Mouse (Mus musculus): ENCODE measurements around the gene Sntb2. TPM values are rescaled to one million over a fixed set of nuclear protein-coding genes. Genes with fewer than 3 reads are reported as not detected.

Gene Sntb2
- polyA plus RNA-seq, 1 experiment from 2014 or later: 6.3 TPM

DNA sequence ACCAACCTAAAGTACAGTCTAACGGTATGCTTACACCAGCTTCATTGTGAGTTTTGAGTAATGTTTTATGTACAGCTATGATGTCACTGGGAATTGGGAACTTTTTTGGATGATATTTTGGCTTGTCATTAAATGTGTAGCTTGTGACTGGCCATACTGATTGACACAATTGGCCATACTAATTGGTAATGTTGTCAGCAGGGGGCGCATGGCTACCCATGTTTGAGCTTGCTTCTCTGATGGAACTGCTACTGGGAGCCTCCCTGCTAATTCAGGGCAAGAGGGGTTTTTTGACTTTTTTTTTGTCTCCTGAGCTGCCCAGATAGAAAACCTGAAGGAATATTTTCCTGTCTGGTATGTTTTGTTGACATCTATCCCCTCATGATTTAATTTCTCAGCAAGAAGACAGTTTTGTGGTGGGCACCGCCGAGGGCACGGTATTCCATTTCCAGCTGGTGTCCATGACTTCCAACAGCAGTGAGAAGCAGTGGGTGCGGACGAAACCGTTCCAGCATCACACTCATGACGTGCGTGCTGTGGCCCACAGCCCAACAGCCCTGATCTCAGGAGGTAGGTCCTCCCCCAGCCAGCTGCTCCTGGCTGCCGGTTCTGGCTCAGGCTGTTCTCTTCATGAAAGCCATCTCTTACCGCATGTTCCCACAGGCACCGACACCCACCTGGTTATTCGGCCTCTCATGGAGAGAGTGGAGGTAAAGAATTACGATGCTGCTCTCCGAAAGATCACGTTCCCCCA, 29.6 kb upstream of the Sntb2 start:
- no peak for ATAC-seq (ENCODE audit: insufficient read depth, low FRiP score, low TSS enrichment)
- WGBS: 94% methylated on average over 17 of the region's 17 CpGs
- Histone ChIP-seq H3K4me3 (ENCODE audit: low read depth, low read length) (no peak overlapping the region), H3K4me1 (ENCODE audit: control insufficient read depth, insufficient read depth, low read length) (no peaks in the 10 kb centered on the region), H3K9ac (ENCODE audit: low read length) (no peak overlapping the region), H3K36me3 (ENCODE audit: control insufficient read depth, insufficient read depth, low read length) (peaks cover 19% of the 10 kb centered on the region), H3K27me3 (ENCODE audit: control insufficient read depth, insufficient read depth, low read length) (no peaks in the 10 kb centered on the region), H3K9me3 (ENCODE audit: control insufficient read depth, low read length) (no peaks in the 10 kb centered on the region), H3K27ac (ENCODE audit: low read depth, low read length) (no peak overlapping the region), H3K4me2 (ENCODE audit: low read depth) (no peak overlapping the region)
- peak; percentile 45 for DNase-seq (ENCODE audit: low spot score)

DNA sequence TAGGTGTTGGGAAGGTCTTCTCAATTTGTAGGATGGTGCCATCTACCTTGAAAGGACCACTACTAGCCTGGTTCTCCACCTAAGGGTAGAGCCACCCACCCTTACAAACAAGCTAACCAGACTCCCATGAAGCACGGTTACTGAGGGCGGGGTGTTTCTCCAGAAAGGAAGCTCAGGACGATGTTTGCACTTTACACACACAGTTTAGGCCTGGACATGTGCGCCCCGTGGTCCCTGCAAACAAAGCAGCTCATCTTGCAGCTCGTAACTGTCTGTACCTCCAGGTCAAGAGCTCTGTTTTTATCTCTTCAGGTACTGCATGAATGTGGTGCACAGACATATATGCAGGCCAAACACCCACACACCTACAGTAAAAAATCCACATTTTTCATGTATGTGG, 28.9 kb upstream of the Sntb2 start:
- Histone ChIP-seq H3K9me3 (ENCODE audit: control insufficient read depth, low read length) (no peaks in the 10 kb centered on the region), H3K9ac (ENCODE audit: low read length) (no peak overlapping the region), H3K27ac (ENCODE audit: low read depth, low read length) (no peak overlapping the region), H3K4me2 (ENCODE audit: low read depth) (no peak overlapping the region), H3K4me1 (ENCODE audit: control insufficient read depth, insufficient read depth, low read length) (no peaks in the 10 kb centered on the region), H3K27me3 (ENCODE audit: control insufficient read depth, insufficient read depth, low read length) (no peaks in the 10 kb centered on the region), H3K36me3 (ENCODE audit: control insufficient read depth, insufficient read depth, low read length) (peaks cover 21% of the 10 kb centered on the region), H3K4me3 (ENCODE audit: low read depth, low read length) (no peak overlapping the region)
- DNase-seq (ENCODE audit: low spot score) (no peak), ATAC-seq (ENCODE audit: insufficient read depth, low FRiP score, low TSS enrichment) (no peak)
- 90% methylated on average over 6 of the region's 6 CpGs for WGBS

DNA sequence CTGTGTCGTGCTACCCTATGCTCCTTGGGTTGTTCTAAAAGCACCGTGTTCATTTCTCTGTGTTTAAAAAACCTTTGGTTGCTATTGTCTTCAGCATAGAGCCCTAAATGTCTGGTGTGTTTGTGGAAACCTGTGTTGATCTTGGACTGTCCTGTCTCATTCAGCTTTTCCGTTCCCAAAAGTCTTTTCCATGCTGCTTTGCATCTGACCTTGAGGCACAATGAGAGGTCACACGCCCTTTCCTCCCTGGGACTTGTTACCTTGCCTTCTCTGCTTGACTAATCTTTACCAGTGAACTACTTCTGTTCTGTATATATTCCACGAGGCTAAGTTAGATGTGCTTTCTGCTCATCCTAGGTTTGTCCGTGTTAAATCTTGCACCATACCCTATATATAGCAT, 28.1 kb upstream of the Sntb2 start:
- Histone ChIP-seq H3K4me3 (ENCODE audit: low read depth, low read length) (no peak overlapping the region), H3K9me3 (ENCODE audit: control insufficient read depth, low read length) (no peaks in the 10 kb centered on the region), H3K27me3 (ENCODE audit: control insufficient read depth, insufficient read depth, low read length) (no peaks in the 10 kb centered on the region), H3K4me1 (ENCODE audit: control insufficient read depth, insufficient read depth, low read length) (no peaks in the 10 kb centered on the region), H3K27ac (ENCODE audit: low read depth, low read length) (no peak overlapping the region), H3K9ac (ENCODE audit: low read length) (no peak overlapping the region), H3K4me2 (ENCODE audit: low read depth) (no peak overlapping the region), H3K36me3 (ENCODE audit: control insufficient read depth, insufficient read depth, low read length) (peaks cover 23% of the 10 kb centered on the region)
- WGBS: 90% methylated on average over 6 of the region's 6 CpGs
- ATAC-seq (ENCODE audit: insufficient read depth, low FRiP score, low TSS enrichment) (no peak), DNase-seq (ENCODE audit: low spot score) (no peak)

DNA sequence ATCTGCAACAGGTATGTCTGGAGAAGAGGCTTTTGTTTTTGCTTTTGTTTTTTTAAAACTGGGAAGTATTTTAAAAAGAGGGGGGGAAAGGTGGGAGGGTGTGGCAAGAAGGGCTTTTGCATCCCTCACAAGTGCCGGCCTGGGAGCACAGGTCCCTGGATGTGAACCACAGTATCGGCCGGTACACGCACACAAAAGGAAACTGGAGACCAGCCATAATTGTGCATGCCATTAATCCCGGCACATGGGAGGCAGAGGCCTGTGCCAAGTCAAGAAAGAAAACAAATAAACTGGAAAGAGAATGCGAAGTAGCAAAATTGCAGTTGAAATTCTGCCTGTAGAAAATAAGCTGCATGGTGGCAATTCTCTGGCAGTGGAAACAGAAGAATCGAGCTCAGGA, 27.3 kb upstream of the Sntb2 start:
- 94% methylated on average over 7 of the region's 7 CpGs for WGBS
- Histone ChIP-seq H3K4me1 (ENCODE audit: control insufficient read depth, insufficient read depth, low read length) (no peaks in the 10 kb centered on the region), H3K9me3 (ENCODE audit: control insufficient read depth, low read length) (no peaks in the 10 kb centered on the region), H3K9ac (ENCODE audit: low read length) (no peak overlapping the region), H3K36me3 (ENCODE audit: control insufficient read depth, insufficient read depth, low read length) (peaks cover 22% of the 10 kb centered on the region), H3K4me3 (ENCODE audit: low read depth, low read length) (no peak overlapping the region), H3K4me2 (ENCODE audit: low read depth) (no peak overlapping the region), H3K27me3 (ENCODE audit: control insufficient read depth, insufficient read depth, low read length) (no peaks in the 10 kb centered on the region), H3K27ac (ENCODE audit: low read depth, low read length) (no peak overlapping the region)
- DNase-seq (ENCODE audit: low spot score) (no peak), ATAC-seq (ENCODE audit: insufficient read depth, low FRiP score, low TSS enrichment) (no peak)

DNA sequence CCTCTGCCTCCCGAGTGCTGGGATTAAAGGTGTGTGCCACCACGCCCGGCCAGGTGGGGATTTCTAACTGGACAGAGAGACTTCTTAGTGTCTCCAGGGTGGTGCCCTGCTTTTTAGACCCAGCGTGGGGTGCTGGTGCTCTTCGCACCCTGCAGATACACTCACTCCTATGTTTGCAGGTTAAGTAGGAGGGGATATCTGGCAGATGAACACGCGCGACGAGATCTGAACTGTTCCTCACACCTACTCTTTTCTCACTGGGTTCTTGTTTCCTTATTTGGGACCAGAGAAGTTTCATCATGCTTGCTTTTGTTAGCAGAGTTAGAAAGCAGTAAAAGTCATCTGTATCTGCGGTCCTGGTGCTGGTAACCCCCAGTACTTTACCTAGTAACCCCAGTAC, 21.9 kb upstream of the Sntb2 start:
- Histone ChIP-seq H3K4me2 (ENCODE audit: low read depth) (no peak overlapping the region), H3K36me3 (ENCODE audit: control insufficient read depth, insufficient read depth, low read length) (peaks cover 24% of the 10 kb centered on the region)

DNA sequence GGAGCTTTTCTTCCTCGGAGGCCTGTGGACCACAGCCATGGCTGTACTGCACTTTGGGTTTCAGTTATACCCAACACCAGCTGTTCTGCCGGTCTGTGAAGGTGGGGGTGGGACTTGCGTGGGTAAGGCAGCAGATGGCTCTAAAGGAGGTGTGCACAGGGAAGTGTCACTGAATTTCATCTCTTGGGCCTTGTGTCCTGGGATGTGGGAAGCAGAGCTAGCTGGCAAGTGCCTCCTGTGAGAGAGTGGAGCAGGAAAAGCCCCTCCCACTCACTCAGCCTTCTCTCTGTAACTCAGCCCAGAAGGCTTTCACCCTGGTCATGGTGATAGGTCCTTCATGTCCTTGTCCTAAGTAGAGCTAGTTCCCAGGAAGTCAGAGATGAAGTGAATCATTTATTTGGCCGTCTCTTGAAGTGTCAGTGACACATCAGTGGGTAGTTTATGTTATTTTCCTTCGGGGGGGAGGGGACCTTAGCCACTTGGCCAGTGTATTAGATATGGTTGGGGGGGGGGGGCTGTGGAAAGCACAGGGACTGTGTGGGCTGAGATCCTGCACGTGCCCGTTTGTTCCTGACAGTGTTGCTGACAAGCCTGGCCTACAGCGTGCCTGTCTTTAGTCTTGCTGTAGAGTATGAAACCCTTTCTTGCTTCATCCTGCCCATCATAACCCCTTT, 15.7 kb upstream of the Sntb2 start:
- no peak for ATAC-seq (ENCODE audit: insufficient read depth, low FRiP score, low TSS enrichment)
- WGBS: 93% methylated on average over 8 of the region's 8 CpGs
- H3K27ac ChIP-seq (ENCODE audit: low read depth, low read length): no peak overlapping the region
- no peak overlapping the region for H3K4me3 ChIP-seq (ENCODE audit: low read depth, low read length)
- H3K9me3 ChIP-seq (ENCODE audit: control insufficient read depth, low read length): no peaks in the 10 kb centered on the region
- H3K36me3 ChIP-seq (ENCODE audit: control insufficient read depth, insufficient read depth, low read length): peaks cover 34% of the 10 kb centered on the region
- H3K4me1 ChIP-seq (ENCODE audit: control insufficient read depth, insufficient read depth, low read length): no peaks in the 10 kb centered on the region
- H3K9ac ChIP-seq (ENCODE audit: low read length): no peak overlapping the region
- H3K4me2 ChIP-seq (ENCODE audit: low read depth): no peak overlapping the region
- H3K27me3 ChIP-seq (ENCODE audit: control insufficient read depth, insufficient read depth, low read length): no peaks in the 10 kb centered on the region
- no peak for DNase-seq (ENCODE audit: low spot score)

More for the DNA sequence above, 21.9 kb upstream of the Sntb2 start:
- Histone ChIP-seq H3K4me3 (ENCODE audit: low read depth, low read length) (no peak overlapping the region), H3K4me1 (ENCODE audit: control insufficient read depth, insufficient read depth, low read length) (no peaks in the 10 kb centered on the region), H3K9me3 (ENCODE audit: control insufficient read depth, low read length) (no peaks in the 10 kb centered on the region), H3K27ac (ENCODE audit: low read depth, low read length) (no peak overlapping the region), H3K27me3 (ENCODE audit: control insufficient read depth, insufficient read depth, low read length) (no peaks in the 10 kb centered on the region), H3K9ac (ENCODE audit: low read length) (no peak overlapping the region)
- WGBS: 97% methylated on average over 10 of the region's 10 CpGs
- no peak for DNase-seq (ENCODE audit: low spot score)
- no peak for ATAC-seq (ENCODE audit: insufficient read depth, low FRiP score, low TSS enrichment)

DNA sequence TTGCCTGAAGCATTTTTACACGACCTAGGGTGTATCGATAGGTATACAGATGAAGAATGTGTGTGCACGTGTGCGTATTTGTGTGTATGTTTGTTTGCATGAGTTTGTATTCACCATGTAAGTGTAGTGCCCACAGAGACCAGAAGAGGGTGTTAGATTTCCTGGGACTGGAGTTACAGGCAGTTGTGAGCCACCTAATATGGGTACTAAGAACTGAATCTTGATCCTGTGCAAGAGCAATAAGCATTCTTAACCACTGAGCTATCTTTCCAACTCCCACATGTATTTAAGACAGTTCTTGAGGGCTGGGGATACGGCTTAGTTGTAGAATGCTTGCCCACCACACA, 15.2 kb upstream of the Sntb2 start:
- 97% methylated on average over 5 of the region's 5 CpGs for WGBS
- Histone ChIP-seq H3K9me3 (ENCODE audit: control insufficient read depth, low read length) (no peaks in the 10 kb centered on the region), H3K27ac (ENCODE audit: low read depth, low read length) (no peak overlapping the region), H3K4me1 (ENCODE audit: control insufficient read depth, insufficient read depth, low read length) (no peaks in the 10 kb centered on the region), H3K36me3 (ENCODE audit: control insufficient read depth, insufficient read depth, low read length) (peaks cover 34% of the 10 kb centered on the region), H3K27me3 (ENCODE audit: control insufficient read depth, insufficient read depth, low read length) (no peaks in the 10 kb centered on the region), H3K9ac (ENCODE audit: low read length) (no peak overlapping the region), H3K4me2 (ENCODE audit: low read depth) (no peak overlapping the region), H3K4me3 (ENCODE audit: low read depth, low read length) (no peak overlapping the region)
- no peak for ATAC-seq (ENCODE audit: insufficient read depth, low FRiP score, low TSS enrichment)
- no peak for DNase-seq (ENCODE audit: low spot score)

DNA sequence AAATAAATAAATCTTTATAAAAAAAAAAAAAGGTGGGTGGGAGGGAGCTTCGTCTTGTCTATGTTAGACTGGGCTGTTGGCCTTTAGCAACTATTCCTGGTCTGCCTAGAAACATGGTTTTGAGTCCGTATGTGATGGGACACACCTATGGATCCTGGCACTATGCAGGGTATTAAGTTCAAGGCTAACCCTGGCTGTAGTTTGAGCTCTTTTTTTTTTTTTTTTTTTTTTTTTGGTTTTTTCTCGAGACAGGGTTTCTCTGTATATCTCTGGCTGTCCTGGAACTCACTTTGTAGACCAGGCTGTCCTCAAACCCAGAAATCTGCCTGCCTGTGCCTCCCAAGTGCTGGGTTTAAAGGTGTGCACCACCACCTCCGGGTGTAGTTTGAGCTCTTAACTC, 11.5 kb upstream of the Sntb2 start:
- Histone ChIP-seq H3K4me2 (ENCODE audit: low read depth) (no peak overlapping the region), H3K4me3 (ENCODE audit: low read depth, low read length) (no peak overlapping the region), H3K9me3 (ENCODE audit: control insufficient read depth, low read length) (no peaks in the 10 kb centered on the region), H3K27ac (ENCODE audit: low read depth, low read length) (no peak overlapping the region), H3K9ac (ENCODE audit: low read length) (no peak overlapping the region), H3K4me1 (ENCODE audit: control insufficient read depth, insufficient read depth, low read length) (no peaks in the 10 kb centered on the region), H3K27me3 (ENCODE audit: control insufficient read depth, insufficient read depth, low read length) (no peaks in the 10 kb centered on the region), H3K36me3 (ENCODE audit: control insufficient read depth, insufficient read depth, low read length) (peaks cover 20% of the 10 kb centered on the region)
- no peak for DNase-seq (ENCODE audit: low spot score)
- WGBS: 89% methylated on average over 4 of the region's 4 CpGs
- no peak for ATAC-seq (ENCODE audit: insufficient read depth, low FRiP score, low TSS enrichment)

DNA sequence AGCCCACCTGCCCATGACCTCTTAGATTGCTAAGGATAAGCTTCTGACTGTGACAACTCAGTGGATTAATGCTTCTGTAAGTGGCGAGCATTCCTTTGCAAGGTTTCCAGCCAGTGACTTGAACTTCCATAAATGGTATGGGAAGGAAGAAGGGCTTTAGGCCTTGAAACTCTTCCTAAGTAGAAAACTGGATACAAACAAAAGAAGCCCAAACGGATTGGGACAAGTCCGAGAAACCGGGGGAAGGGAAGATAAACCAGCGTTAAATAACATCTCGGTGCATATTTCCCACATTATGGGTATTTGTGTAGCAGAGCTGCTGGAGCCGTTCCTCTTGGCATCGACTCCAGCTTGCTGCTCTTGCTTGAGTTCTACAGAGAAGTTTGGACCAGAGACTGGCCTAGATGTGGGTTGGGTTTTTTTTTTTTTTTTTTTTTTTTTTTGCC, 10.6 kb upstream of the Sntb2 start:
- ATAC-seq (ENCODE audit: insufficient read depth, low FRiP score, low TSS enrichment): no peak
- WGBS: 90% methylated on average over 8 of the region's 8 CpGs

More for the DNA sequence above, 10.6 kb upstream of the Sntb2 start:
- no peak overlapping the region for H3K4me2 ChIP-seq (ENCODE audit: low read depth)
- no peaks in the 10 kb centered on the region for H3K27me3 ChIP-seq (ENCODE audit: control insufficient read depth, insufficient read depth, low read length)
- no peaks in the 10 kb centered on the region for H3K4me1 ChIP-seq (ENCODE audit: control insufficient read depth, insufficient read depth, low read length)
- H3K4me3 ChIP-seq (ENCODE audit: low read depth, low read length): no peak overlapping the region
- no peak overlapping the region for H3K27ac ChIP-seq (ENCODE audit: low read depth, low read length)
- no peak for DNase-seq (ENCODE audit: low spot score)
- no peaks in the 10 kb centered on the region for H3K9me3 ChIP-seq (ENCODE audit: control insufficient read depth, low read length)
- no peak overlapping the region for H3K9ac ChIP-seq (ENCODE audit: low read length)
- H3K36me3 ChIP-seq (ENCODE audit: control insufficient read depth, insufficient read depth, low read length): peaks cover 13% of the 10 kb centered on the region

Measured in neural tube, embryonic 11.5 days (tissue).